Mouse (Mus musculus): ENCODE measurements around the gene Lmna. TPM values are rescaled to one million over a fixed set of nuclear protein-coding genes. Genes with fewer than 3 reads are reported as not detected.

The Lmna gene
- total and polyA plus RNA-seq, 2 experiments from 2014 or later, result 59.7 to 61.1 TPM

- Histone ChIP-seq H3K4me1 (ENCODE audit: insufficient read depth, low read length) (peaks cover 17% of the 10 kb centered on the region), H3K4me2 (ENCODE audit: low read depth, low read length) (peak overlapping the region; percentile 90), H3K36me3 (ENCODE audit: insufficient read depth, low read length) (no peaks in the 10 kb centered on the region), H3K9me3 (ENCODE audit: low read length) (no peaks in the 10 kb centered on the region), H3K27me3 (ENCODE audit: insufficient read depth, low read length) (no peaks in the 10 kb centered on the region), H3K27ac (0 out of 2 replicates have a peak overlapping the region, but pooled peaks have one; percentile 9), H3K4me3 (ENCODE audit: low read length) (peak overlapping the region; percentile 69), H3K9ac (replicated peaks; ENCODE audit: low read length) (peak overlapping the region; percentile 82; the same call in 1 of the 2 replicates)
- 65% methylated on average over 6 of the region's 6 CpGs for WGBS
- ATAC-seq, result no peak
- no peak for TF ChIP-seq CTCF (IDR thresholded peaks at IDR 0.05; ENCODE audit: low read depth)
- DNase-seq (ENCODE audit: low spot score), result no peak
Observed at GRCm38 (mm10) chr3:88501366-88502030, 8.3 kb downstream of the Lmna start.

GRCm38 (mm10) chr3:88500655-88501365 is 8.9 kb downstream of the Lmna start:
- WGBS, result 47% methylated on average over 4 of the region's 4 CpGs

GRCm38 (mm10) chr3:88500087-88500486 is 9.7 kb downstream of the Lmna start:
- TF ChIP-seq CTCF (IDR thresholded peaks at IDR 0.05; ENCODE audit: low read depth), result no peak
- 84% methylated on average over 7 of the region's 7 CpGs for WGBS
- no peaks in the 10 kb centered on the region for H3K27me3 ChIP-seq (ENCODE audit: insufficient read depth, low read length)
- H3K4me1 ChIP-seq (ENCODE audit: insufficient read depth, low read length), result peaks cover 23% of the 10 kb centered on the region
- H3K36me3 ChIP-seq (ENCODE audit: insufficient read depth, low read length), result no peaks in the 10 kb centered on the region
- no peak overlapping the region for H3K4me3 ChIP-seq (ENCODE audit: low read length)
- ATAC-seq (no peak), DNase-seq (ENCODE audit: low spot score) (no peak)
- H3K27ac ChIP-seq, result no peak overlapping the region
- H3K9ac ChIP-seq (replicated peaks; ENCODE audit: low read length), result no peak overlapping the region
- H3K9me3 ChIP-seq (ENCODE audit: low read length), result no peaks in the 10 kb centered on the region
- H3K4me2 ChIP-seq (ENCODE audit: low read depth, low read length), result no peak overlapping the region

More at GRCm38 (mm10) chr3:88500655-88501365, 8.9 kb downstream of the Lmna start:
- Histone ChIP-seq H3K9me3 (ENCODE audit: low read length) (no peaks in the 10 kb centered on the region), H3K4me1 (ENCODE audit: insufficient read depth, low read length) (peaks cover 18% of the 10 kb centered on the region), H3K27ac (no peak overlapping the region), H3K36me3 (ENCODE audit: insufficient read depth, low read length) (no peaks in the 10 kb centered on the region), H3K9ac (replicated peaks; ENCODE audit: low read length) (no peak overlapping the region), H3K27me3 (ENCODE audit: insufficient read depth, low read length) (no peaks in the 10 kb centered on the region), H3K4me2 (ENCODE audit: low read depth, low read length) (peak overlapping the region; percentile 90), H3K4me3 (ENCODE audit: low read length) (no peak overlapping the region)
- no peak for TF ChIP-seq CTCF (IDR thresholded peaks at IDR 0.05; ENCODE audit: low read depth)
- no peak for DNase-seq (ENCODE audit: low spot score)
- ATAC-seq, result no peak

DNA sequence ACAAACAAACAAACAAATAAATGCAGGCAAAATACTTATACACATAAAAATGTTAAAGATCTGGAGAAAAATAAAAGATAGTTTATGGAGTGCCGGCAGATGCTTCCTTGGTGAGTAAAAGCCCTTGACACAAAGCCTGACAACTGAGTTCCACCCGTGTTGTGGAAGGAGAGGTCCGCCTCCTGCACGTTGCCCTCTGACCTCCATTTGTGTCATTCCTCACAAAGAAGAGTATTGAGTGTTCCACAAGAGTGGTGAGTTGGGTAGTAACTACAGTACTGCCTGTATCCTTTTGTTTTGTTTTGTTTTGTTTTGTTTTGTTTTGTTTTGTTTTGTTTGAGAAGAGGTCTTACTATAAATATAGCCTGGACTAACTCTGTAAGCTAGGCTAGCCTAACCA is 10.2 kb downstream of the Lmna start:
- no peak overlapping the region for H3K9ac ChIP-seq (replicated peaks; ENCODE audit: low read length)
- H3K4me2 ChIP-seq (ENCODE audit: low read depth, low read length), result no peak overlapping the region
- no peak overlapping the region for H3K4me3 ChIP-seq (ENCODE audit: low read length)
- no peaks in the 10 kb centered on the region for H3K36me3 ChIP-seq (ENCODE audit: insufficient read depth, low read length)
- ATAC-seq, result no peak
- H3K4me1 ChIP-seq (ENCODE audit: insufficient read depth, low read length), result peaks cover 23% of the 10 kb centered on the region
- no peak for DNase-seq (ENCODE audit: low spot score)
- no peaks in the 10 kb centered on the region for H3K27me3 ChIP-seq (ENCODE audit: insufficient read depth, low read length)
- no peak for TF ChIP-seq CTCF (IDR thresholded peaks at IDR 0.05; ENCODE audit: low read depth)
- H3K27ac ChIP-seq, result no peak overlapping the region
- WGBS, result 68% methylated on average over 4 of the region's 4 CpGs
- H3K9me3 ChIP-seq (ENCODE audit: low read length), result no peaks in the 10 kb centered on the region

DNA sequence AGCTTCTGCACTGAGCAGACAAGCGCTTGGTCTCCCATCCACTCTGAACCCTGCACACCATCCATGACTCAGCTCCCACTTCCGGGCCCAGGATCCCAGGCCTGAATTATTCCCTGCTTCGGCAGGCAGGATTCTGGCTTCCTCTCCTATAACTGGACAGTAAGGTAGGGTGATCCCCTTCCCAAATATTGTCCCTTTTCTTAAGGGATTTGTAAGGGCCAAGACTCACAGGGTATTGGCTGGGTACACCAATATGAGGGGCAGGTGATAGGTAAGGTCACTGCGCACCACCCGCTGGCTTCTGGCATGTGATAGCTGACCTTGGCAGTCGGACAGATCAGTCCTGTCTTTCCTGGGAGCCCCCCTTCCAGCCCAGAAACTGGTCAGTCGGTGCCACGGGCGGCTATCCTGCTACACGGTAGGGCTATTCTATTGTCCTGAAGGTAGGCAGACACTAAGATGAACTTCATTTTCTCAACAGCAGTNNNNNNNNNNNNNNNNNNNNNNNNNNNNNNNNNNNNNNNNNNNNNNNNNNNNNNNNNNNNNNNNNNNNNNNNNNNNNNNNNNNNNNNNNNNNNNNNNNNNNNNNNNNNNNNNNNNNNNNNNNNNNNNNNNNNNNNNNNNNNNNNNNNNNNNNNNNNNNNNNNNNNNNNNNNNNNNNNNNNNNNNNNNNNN is 13.9 kb downstream of the Lmna start:
- no peak for ATAC-seq
- TF ChIP-seq CTCF (IDR thresholded peaks at IDR 0.05; ENCODE audit: low read depth), result no peak
- no peaks in the 10 kb centered on the region for H3K9me3 ChIP-seq (ENCODE audit: low read length)
- no peak overlapping the region for H3K4me2 ChIP-seq (ENCODE audit: low read depth, low read length)
- no peak for DNase-seq (ENCODE audit: low spot score)
- H3K4me1 ChIP-seq (ENCODE audit: insufficient read depth, low read length), result peaks cover 17% of the 10 kb centered on the region
- 83% methylated on average over 10 of the region's 10 CpGs for WGBS
- H3K4me3 ChIP-seq (ENCODE audit: low read length), result no peak overlapping the region
- no peaks in the 10 kb centered on the region for H3K27me3 ChIP-seq (ENCODE audit: insufficient read depth, low read length)
- H3K36me3 ChIP-seq (ENCODE audit: insufficient read depth, low read length), result no peaks in the 10 kb centered on the region
- H3K27ac ChIP-seq, result no peak overlapping the region
- no peak overlapping the region for H3K9ac ChIP-seq (replicated peaks; ENCODE audit: low read length)

DNA sequence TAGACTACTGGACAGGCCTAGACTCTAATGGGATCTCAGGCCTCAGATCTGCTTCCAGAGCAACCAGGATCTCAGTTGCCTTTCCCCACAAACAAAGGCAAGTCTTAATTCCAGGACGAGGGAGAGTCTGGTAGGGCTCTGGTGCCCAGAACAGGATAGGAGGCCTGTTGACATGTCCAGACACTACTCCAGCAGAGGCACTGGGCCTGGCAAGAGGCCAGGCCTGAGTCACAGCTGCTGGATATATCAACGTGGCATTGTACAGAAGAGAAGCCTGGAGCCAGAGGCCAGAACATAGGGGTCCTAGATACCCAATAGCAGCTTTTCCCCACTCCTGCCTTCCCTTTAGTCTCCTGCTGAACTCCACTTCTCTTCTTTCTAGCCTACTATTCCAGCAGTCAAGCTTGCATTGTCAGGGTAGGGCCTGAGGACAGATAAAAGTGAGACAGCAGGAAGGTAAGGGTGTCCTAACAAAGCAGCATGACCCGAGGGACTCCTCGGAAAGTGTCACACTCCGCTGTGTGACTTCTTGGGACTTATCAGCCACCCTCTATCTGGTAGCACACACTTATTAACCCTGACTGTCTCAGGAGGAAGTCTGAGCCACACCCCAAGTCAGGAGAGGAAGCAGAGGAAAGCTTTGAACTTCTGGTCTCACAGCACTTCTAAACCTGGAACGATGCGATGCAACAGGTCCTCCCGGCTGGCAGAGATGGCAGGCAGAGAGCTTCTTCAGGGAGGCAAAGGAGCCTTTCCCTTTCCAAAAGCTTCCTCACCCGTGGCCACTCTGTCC is 14.7 kb downstream of the Lmna start:
- no peaks in the 10 kb centered on the region for H3K36me3 ChIP-seq (ENCODE audit: insufficient read depth, low read length)
- DNase-seq (ENCODE audit: low spot score), result peak; percentile 75
- peak; percentile 76 for ATAC-seq
- peak overlapping the region; percentile 52 for H3K27ac ChIP-seq
- H3K4me2 ChIP-seq (ENCODE audit: low read depth, low read length), result no peak overlapping the region
- H3K4me3 ChIP-seq (ENCODE audit: low read length), result no peak overlapping the region
- H3K9me3 ChIP-seq (ENCODE audit: low read length), result no peaks in the 10 kb centered on the region
- 62% methylated on average over 9 of the region's 9 CpGs for whole genome bisulfite sequencing
- TF ChIP-seq CTCF (IDR thresholded peaks at IDR 0.05; ENCODE audit: low read depth), result no peak
- no peak overlapping the region for H3K9ac ChIP-seq (replicated peaks; ENCODE audit: low read length)
- H3K27me3 ChIP-seq (ENCODE audit: insufficient read depth, low read length), result no peaks in the 10 kb centered on the region
- peaks cover 14% of the 10 kb centered on the region for H3K4me1 ChIP-seq (ENCODE audit: insufficient read depth, low read length)

Measured in hindbrain, postnatal 0 days (tissue).